ENCODE assay signal across 9 mouse cellular contexts in genomic region chr4:144404456-144405086, GRCm38 (mm10). TPM values are rescaled to one million over a fixed set of nuclear protein-coding genes. Genes with fewer than 3 reads are reported as not detected.
DNase-seq lines count a peak whose midpoint lies in the region; ATAC-seq lines count a peak whose summit lies in the region.
"Had no signal": no experiment of that assay in that cellular context is flagged by ENCODE, and none has a peak within 500 bp of the region (broad histone marks: within the 10 kb centered on the region; RNA-seq: fewer than 3 reads in every experiment).

No protein-coding gene starts in this region.

- peak overlapping the region; percentile 48 for H3K9ac ChIP-seq in heart, embryonic 14.5 days (ENCODE audit: low read length)
- peak overlapping the region; percentile 49 for H3K9ac ChIP-seq in kidney, embryonic 16.5 days (replicated peaks; ENCODE audit: low read length)
- H3K9ac ChIP-seq in stomach, embryonic 16.5 days (ENCODE audit: low read length), result peak overlapping the region; percentile 65

- no peaks in the 10 kb centered on the region for H3K9me3 ChIP-seq in heart, embryonic 14.5 days (ENCODE audit: control insufficient read depth, low read length)
- no peaks in the 10 kb centered on the region for H3K9me3 ChIP-seq in kidney, embryonic 16.5 days (ENCODE audit: low read length)
- no peaks in the 10 kb centered on the region for H3K9me3 ChIP-seq in stomach, embryonic 16.5 days (replicated peaks; ENCODE audit: control insufficient read depth, low read length)

- no peaks in the 10 kb centered on the region; a peak in 1 of 4 replicates for H3K4me1 ChIP-seq in heart, embryonic 14.5 days (ENCODE audit: control insufficient read depth in 2 of 2, insufficient read depth in 2 of 2, low read length in 2 of 2)
- H3K4me1 ChIP-seq in kidney, embryonic 16.5 days (ENCODE audit: insufficient read depth, low read length), result no peaks in the 10 kb centered on the region
- H3K4me1 ChIP-seq in stomach, embryonic 16.5 days (ENCODE audit: control insufficient read depth, insufficient read depth, low read length), result peaks cover 3% of the 10 kb centered on the region; the same call in 1 of the 2 replicates

- peak overlapping the region; percentile 67 for H3K4me2 ChIP-seq in heart, embryonic 14.5 days (ENCODE audit: low read length)
- peak overlapping the region; percentile 59 for H3K4me2 ChIP-seq in kidney, embryonic 16.5 days (replicated peaks; ENCODE audit: low read depth, low read length)
- H3K4me2 ChIP-seq in stomach, embryonic 16.5 days (ENCODE audit: low read depth, low read length), result peak overlapping the region; percentile 56

- H3K27ac ChIP-seq in heart, embryonic 14.5 days (replicated peaks in 1 of 2; ENCODE audit: control insufficient read depth in 1 of 2, insufficient read depth in 1 of 2, low read depth in 2 of 2, low read length in 2 of 2), result peak overlapping the region; percentile 21 to 67
- 0 out of 2 replicates have a peak overlapping the region, but pooled peaks have one; percentile 6 for H3K27ac ChIP-seq in kidney, embryonic 16.5 days (ENCODE audit: low read length)
- H3K27ac ChIP-seq in stomach, embryonic 16.5 days (ENCODE audit: low read length), result peak overlapping the region; percentile 78
- H3K27ac ChIP-seq: macrophage had no signal

- ATAC-seq in heart, embryonic 14.5 days (ENCODE audit: insufficient number of reproducible peaks, insufficient read depth, low FRiP score, low read depth), result peak; percentile 87
- peak; percentile 95 for ATAC-seq in kidney, embryonic 16.5 days (ENCODE audit: low FRiP score, low TSS enrichment)
- peak; percentile 92 for ATAC-seq in stomach, embryonic 16.5 days (ENCODE audit: insufficient read depth, low FRiP score)

- DNase-seq in heart, adult 18-20 months, result peak; percentile 6 to 7
- DNase-seq in heart, adult 9 months (ENCODE audit: low spot score in 2 of 2), result no peak
- DNase-seq in lung, postnatal 14 days, result peak; percentile 3
- no peak for DNase-seq in cerebellum, adult 18-20 months
- no peak for DNase-seq in right cerebral cortex, postnatal 4 days

- WGBS in heart, embryonic 14.5 days, result 2% methylated on average over 17 of the region's 17 CpGs
- 4% methylated on average over 17 of the region's 17 CpGs for WGBS in kidney, embryonic 16.5 days
- 4% methylated on average over 17 of the region's 17 CpGs for WGBS in stomach, embryonic 16.5 days

- H3K27me3 ChIP-seq in heart, embryonic 14.5 days (ENCODE audit: control insufficient read depth, insufficient read depth, low read length), result no peaks in the 10 kb centered on the region
- H3K27me3 ChIP-seq in kidney, embryonic 16.5 days (ENCODE audit: insufficient read depth, low read length), result no peaks in the 10 kb centered on the region
- no peaks in the 10 kb centered on the region for H3K27me3 ChIP-seq in stomach, embryonic 16.5 days (ENCODE audit: control insufficient read depth, insufficient read depth, low read length)

- no peaks in the 10 kb centered on the region for H3K36me3 ChIP-seq in heart, embryonic 14.5 days (ENCODE audit: control insufficient read depth, insufficient read depth, low read length)
- no peaks in the 10 kb centered on the region for H3K36me3 ChIP-seq in kidney, embryonic 16.5 days (ENCODE audit: insufficient read depth, low read length)
- H3K36me3 ChIP-seq in stomach, embryonic 16.5 days (ENCODE audit: control insufficient read depth, insufficient read depth, low read length), result no peaks in the 10 kb centered on the region

- peak overlapping the region; percentile 31 to 63 for H3K4me3 ChIP-seq in heart, embryonic 14.5 days (ENCODE audit: control insufficient read depth in 1 of 2, insufficient read depth in 1 of 2, low read depth in 1 of 2, low read length in 2 of 2)
- H3K4me3 ChIP-seq in kidney, embryonic 16.5 days (ENCODE audit: low read length), result peak overlapping the region; percentile 43
- H3K4me3 ChIP-seq in stomach, embryonic 16.5 days (replicated peaks; ENCODE audit: low read length), result peak overlapping the region; percentile 41

RNA-seq across cellular contexts. Expression of gene Pramef12, which starts 3.7 kb away (rescaled TPM):
- not detected for total RNA-seq in heart, adult 18-20 months (2021)
- not detected in 2 replicates for polyA plus RNA-seq in heart, embryonic 14.5 days (2014; fragmentation: Nextera tagmentation; extraction: Ambion mirVana)
- 0.21 and 0.36 TPM in 2 replicates for polyA plus RNA-seq in kidney, embryonic 16.5 days (2015; fragmentation: Nextera tagmentation; extraction: Ambion mirVana)
- 0.31 TPM in 1 of 2 replicates, not detected in the other for polyA plus RNA-seq in stomach, embryonic 16.5 days (2015; fragmentation: Nextera tagmentation; extraction: Ambion mirVana)
- polyA plus RNA-seq: macrophage had no signal

RNA-seq across cellular contexts. Expression of gene Pramef20, which starts 26.8 kb away (rescaled TPM):
- not detected for total RNA-seq in heart, adult 18-20 months (2021)
- not detected in 2 replicates for polyA plus RNA-seq in heart, embryonic 14.5 days (2014; fragmentation: Nextera tagmentation; extraction: Ambion mirVana)
- not detected in 2 replicates for polyA plus RNA-seq in kidney, embryonic 16.5 days (2015; fragmentation: Nextera tagmentation; extraction: Ambion mirVana)
- polyA plus RNA-seq in stomach, embryonic 16.5 days (2015; fragmentation: Nextera tagmentation; extraction: Ambion mirVana), result not detected in 2 replicates
- polyA plus RNA-seq: macrophage had no signal

RNA-seq across cellular contexts. Expression of gene 1700012P22Rik, which starts 34.0 kb away (rescaled TPM):
- not detected for total RNA-seq in heart, adult 18-20 months (2021)
- polyA plus RNA-seq in heart, embryonic 14.5 days (2014; fragmentation: Nextera tagmentation; extraction: Ambion mirVana), result not detected in 2 replicates
- not detected in 2 replicates for polyA plus RNA-seq in kidney, embryonic 16.5 days (2015; fragmentation: Nextera tagmentation; extraction: Ambion mirVana)
- not detected in 2 replicates for polyA plus RNA-seq in stomach, embryonic 16.5 days (2015; fragmentation: Nextera tagmentation; extraction: Ambion mirVana)
- polyA plus RNA-seq: macrophage had no signal

RNA-seq across cellular contexts. Expression of gene Gm13119, which starts 46.8 kb away (rescaled TPM):
- total RNA-seq in heart, adult 18-20 months (2021), result not detected
- polyA plus RNA-seq in heart, embryonic 14.5 days (2014; fragmentation: Nextera tagmentation; extraction: Ambion mirVana), result not detected in 2 replicates
- polyA plus RNA-seq in kidney, embryonic 16.5 days (2015; fragmentation: Nextera tagmentation; extraction: Ambion mirVana), result not detected in 2 replicates
- not detected in 2 replicates for polyA plus RNA-seq in stomach, embryonic 16.5 days (2015; fragmentation: Nextera tagmentation; extraction: Ambion mirVana)
- polyA plus RNA-seq: macrophage had no signal

RNA-seq across cellular contexts. Expression of gene Gm9944, which starts 48.5 kb away (rescaled TPM):
- total RNA-seq in heart, adult 18-20 months (2021), result not detected
- polyA plus RNA-seq in heart, embryonic 14.5 days (2014; fragmentation: Nextera tagmentation; extraction: Ambion mirVana), result not detected in 2 replicates
- not detected in 2 replicates for polyA plus RNA-seq in kidney, embryonic 16.5 days (2015; fragmentation: Nextera tagmentation; extraction: Ambion mirVana)
- not detected in 2 replicates for polyA plus RNA-seq in stomach, embryonic 16.5 days (2015; fragmentation: Nextera tagmentation; extraction: Ambion mirVana)
- polyA plus RNA-seq: macrophage had no signal

Comparison
In these comparisons a context has a peak if more than half of its experiments do, and no peak if none do; other contexts are left out.
1. DNase-seq: peak in heart, adult 18-20 months (2 of 2) and lung, postnatal 14 days (single experiment); none in heart, adult 9 months (0 of 2), cerebellum, adult 18-20 months (0 of 2) and right cerebral cortex, postnatal 4 days (single experiment).
2. H3K27ac ChIP-seq: peak in every context shown above with its lines; median percentile 78 in stomach, embryonic 16.5 days; 44 in heart, embryonic 14.5 days; 6 in kidney, embryonic 16.5 days.
3. Peak in every context shown above with its lines, with median percentiles within 50 percentile points of each other: ATAC-seq, H3K4me2 ChIP-seq, H3K4me3 ChIP-seq and H3K9ac ChIP-seq.